Mouse (Mus musculus): ENCODE data around the gene Dntt. TPM values are rescaled to one million over a fixed set of nuclear protein-coding genes. Genes with fewer than 3 reads are reported as not detected.

Dntt gene
- total and polyA plus RNA-seq, 3 experiments = 0.12 TPM; not detected in 2

- Histone ChIP-seq H3K27ac (no peak overlapping the region), H3K36me3 (ENCODE audit: control insufficient read depth, insufficient read depth, low read length) (no peaks in the 10 kb centered on the region), H3K4me1 (ENCODE audit: control insufficient read depth, insufficient read depth, low read length) (no peaks in the 10 kb centered on the region), H3K79me2 (replicated peaks; ENCODE audit: control insufficient read depth, insufficient read depth, low read length) (no peaks in the 10 kb centered on the region), H3K9ac (ENCODE audit: low read depth, low read length) (no peak overlapping the region), H3K4me3 (no peak overlapping the region), H3K27me3 (ENCODE audit: control insufficient read depth, insufficient read depth, low read length) (no peaks in the 10 kb centered on the region)
- TF ChIP-seq EP300 (IDR thresholded peaks at IDR 0.05; ENCODE audit: insufficient read depth, low read depth, low read length) (no peak), POLR2A (IDR thresholded peaks at IDR 0.05; ENCODE audit: insufficient read depth, low read depth, low read length) (no peak), CTCF (IDR thresholded peaks at IDR 0.05) (no peak)
- intact Hi-C loops (cut with DNase I) = no loop called here
- WGBS = 79% methylated on average over 14 of the region's 14 CpGs
- no peak for DNase-seq
These were observed 54.6 kb downstream of the Dntt start for GRCm38 (mm10) chr19:41083646-41084045.

DNA sequence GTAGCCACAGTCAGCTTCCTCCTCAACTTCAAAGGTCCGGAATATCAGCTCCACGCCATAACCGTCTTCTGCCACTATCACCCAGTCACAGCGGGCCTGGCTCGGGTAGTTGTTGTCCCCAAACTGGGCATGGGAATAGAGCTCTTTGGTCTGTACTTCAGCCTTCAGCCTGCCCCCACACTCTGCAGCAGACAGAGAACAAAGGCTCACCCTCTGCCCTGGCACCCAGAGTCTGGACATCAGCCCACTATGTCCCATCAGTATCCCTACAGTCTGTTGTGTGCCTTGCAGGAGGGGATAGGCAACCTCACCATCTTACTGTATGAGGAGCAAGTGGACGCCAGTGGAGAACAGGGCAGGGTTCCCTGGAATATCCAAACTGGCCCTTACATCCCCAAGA is 57.2 kb downstream of the Dntt start:
- H3K4me3 ChIP-seq = no peak overlapping the region
- no peak overlapping the region for H3K9ac ChIP-seq (ENCODE audit: low read depth, low read length)
- H3K4me1 ChIP-seq (ENCODE audit: control insufficient read depth, insufficient read depth, low read length) = no peaks in the 10 kb centered on the region
- TF ChIP-seq CTCF (IDR thresholded peaks at IDR 0.05) = no peak
- no peak for TF ChIP-seq POLR2A (IDR thresholded peaks at IDR 0.05; ENCODE audit: insufficient read depth, low read depth, low read length)
- TF ChIP-seq EP300 (IDR thresholded peaks at IDR 0.05; ENCODE audit: insufficient read depth, low read depth, low read length) = no peak
- DNase-seq = no peak
- H3K79me2 ChIP-seq (replicated peaks; ENCODE audit: control insufficient read depth, insufficient read depth, low read length) = no peaks in the 10 kb centered on the region
- H3K27me3 ChIP-seq (ENCODE audit: control insufficient read depth, insufficient read depth, low read length) = no peaks in the 10 kb centered on the region
- intact Hi-C loops (cut with DNase I) = loop anchor here (2.0 to 5.0 kb wide), 3 partner anchors 121 to 676 kb away; partner anchors contain the start of gene Tll2
- 82% methylated on average over 6 of the region's 6 CpGs for WGBS
- no peak overlapping the region for H3K27ac ChIP-seq
- H3K36me3 ChIP-seq (ENCODE audit: control insufficient read depth, insufficient read depth, low read length) = no peaks in the 10 kb centered on the region

GRCm38 (mm10) chr19:41086700-41087099 is 57.6 kb downstream of the Dntt start:
- DNase-seq = peak; percentile 58 to 63
- Histone ChIP-seq H3K9ac (ENCODE audit: low read depth, low read length) (no peak overlapping the region), H3K27ac (no peak overlapping the region), H3K27me3 (ENCODE audit: control insufficient read depth, insufficient read depth, low read length) (no peaks in the 10 kb centered on the region), H3K36me3 (ENCODE audit: control insufficient read depth, insufficient read depth, low read length) (no peaks in the 10 kb centered on the region), H3K4me1 (ENCODE audit: control insufficient read depth, insufficient read depth, low read length) (no peaks in the 10 kb centered on the region), H3K79me2 (replicated peaks; ENCODE audit: control insufficient read depth, insufficient read depth, low read length) (no peaks in the 10 kb centered on the region), H3K4me3 (no peak overlapping the region)
- WGBS = 3% methylated on average over 2 of the region's 2 CpGs
- intact Hi-C loops (cut with DNase I) = loop anchor here (2.0 to 5.0 kb wide), 3 partner anchors 121 to 676 kb away; partner anchors contain the start of gene Tll2
- no peak for TF ChIP-seq EP300 (IDR thresholded peaks at IDR 0.05; ENCODE audit: insufficient read depth, low read depth, low read length)
- no peak for TF ChIP-seq POLR2A (IDR thresholded peaks at IDR 0.05; ENCODE audit: insufficient read depth, low read depth, low read length)
- TF ChIP-seq CTCF (IDR thresholded peaks at IDR 0.05) = peak; percentile 83

- H3K4me1 ChIP-seq (ENCODE audit: control insufficient read depth, insufficient read depth, low read length) = no peaks in the 10 kb centered on the region
- H3K27me3 ChIP-seq (ENCODE audit: control insufficient read depth, insufficient read depth, low read length) = no peaks in the 10 kb centered on the region
- H3K4me3 ChIP-seq = no peak overlapping the region
- H3K27ac ChIP-seq = no peak overlapping the region
- H3K9ac ChIP-seq (ENCODE audit: low read depth, low read length) = no peak overlapping the region
- 49% methylated on average over 4 of the region's 4 CpGs for WGBS
- intact Hi-C loops (cut with DNase I) = loop anchor here (2.0 to 5.0 kb wide), 3 partner anchors 119 to 674 kb away; partner anchors contain the start of gene Tll2
- H3K36me3 ChIP-seq (ENCODE audit: control insufficient read depth, insufficient read depth, low read length) = no peaks in the 10 kb centered on the region
- TF ChIP-seq CTCF (IDR thresholded peaks at IDR 0.05) (no peak), EP300 (IDR thresholded peaks at IDR 0.05; ENCODE audit: insufficient read depth, low read depth, low read length) (no peak), POLR2A (IDR thresholded peaks at IDR 0.05; ENCODE audit: insufficient read depth, low read depth, low read length) (no peak)
- no peaks in the 10 kb centered on the region for H3K79me2 ChIP-seq (replicated peaks; ENCODE audit: control insufficient read depth, insufficient read depth, low read length)
- DNase-seq = no peak
These were observed 58.8 kb downstream of the Dntt start for GRCm38 (mm10) chr19:41087901-41088300.

GRCm38 (mm10) chr19:41088491-41088890 is 59.4 kb downstream of the Dntt start:
- no peaks in the 10 kb centered on the region for H3K79me2 ChIP-seq (replicated peaks; ENCODE audit: control insufficient read depth, insufficient read depth, low read length)
- H3K4me3 ChIP-seq = no peak overlapping the region
- no peak overlapping the region for H3K9ac ChIP-seq (ENCODE audit: low read depth, low read length)
- H3K36me3 ChIP-seq (ENCODE audit: control insufficient read depth, insufficient read depth, low read length) = no peaks in the 10 kb centered on the region
- no peak overlapping the region for H3K27ac ChIP-seq
- WGBS = 41% methylated on average over 18 of the region's 18 CpGs
- no peaks in the 10 kb centered on the region for H3K27me3 ChIP-seq (ENCODE audit: control insufficient read depth, insufficient read depth, low read length)
- TF ChIP-seq POLR2A (IDR thresholded peaks at IDR 0.05; ENCODE audit: insufficient read depth, low read depth, low read length) (no peak), EP300 (IDR thresholded peaks at IDR 0.05; ENCODE audit: insufficient read depth, low read depth, low read length) (no peak), CTCF (IDR thresholded peaks at IDR 0.05) (no peak)
- no peaks in the 10 kb centered on the region for H3K4me1 ChIP-seq (ENCODE audit: control insufficient read depth, insufficient read depth, low read length)
- no peak for DNase-seq
- intact Hi-C loops (cut with DNase I) = loop anchor here (5.0 kb wide), 2 partner anchors 119 to 674 kb away; partner anchors contain the start of gene Tll2

- no peaks in the 10 kb centered on the region for H3K79me2 ChIP-seq (replicated peaks; ENCODE audit: control insufficient read depth, insufficient read depth, low read length)
- H3K27me3 ChIP-seq (ENCODE audit: control insufficient read depth, insufficient read depth, low read length) = no peaks in the 10 kb centered on the region
- no peak overlapping the region for H3K4me3 ChIP-seq
- H3K27ac ChIP-seq = no peak overlapping the region
- WGBS = 7% methylated on average over 5 of the region's 5 CpGs
- H3K36me3 ChIP-seq (ENCODE audit: control insufficient read depth, insufficient read depth, low read length) = no peaks in the 10 kb centered on the region
- intact Hi-C loops (cut with DNase I) = loop anchor here (5.0 kb wide), 2 partner anchors 117 to 672 kb away; partner anchors contain the start of gene Tll2
- TF ChIP-seq EP300 (IDR thresholded peaks at IDR 0.05; ENCODE audit: insufficient read depth, low read depth, low read length) = no peak
- TF ChIP-seq CTCF (IDR thresholded peaks at IDR 0.05) = peak; percentile 87
- no peak for TF ChIP-seq POLR2A (IDR thresholded peaks at IDR 0.05; ENCODE audit: insufficient read depth, low read depth, low read length)
- H3K9ac ChIP-seq (ENCODE audit: low read depth, low read length) = no peak overlapping the region
- DNase-seq = peak; percentile 24 to 49
- H3K4me1 ChIP-seq (ENCODE audit: control insufficient read depth, insufficient read depth, low read length) = no peaks in the 10 kb centered on the region
These were observed 60.8 kb downstream of the Dntt start for GRCm38 (mm10) chr19:41089833-41090232.
